Mouse (Mus musculus) MEL (cell line): ENCODE data around the gene Nmrk2. TPM values are rescaled to one million over a fixed set of nuclear protein-coding genes. Genes with fewer than 3 reads are reported as not detected.
"Not testable (repeated sequence)": the region's sequence is repeated elsewhere in the genome, so short reads cannot be mapped to it uniquely, and the experiment has no call there.

ENCODE experiments used
- DNase-seq: peaks from one replicate; pipeline ENCODE4 v3.0.0; 2011; ENCODE audit warnings: low read depth, low spot score
- H3K27ac ChIP-seq: 2 replicates; pipeline ENCODE4 v1.5.1; 2012; ENCODE audit warnings: low read depth, mild to moderate bottlenecking, control low read depth, low read length, moderate library complexity; ENCODE audit not compliant: control insufficient read depth
- H3K27me3 ChIP-seq, 2 experiments: fragments of 150-350 bp in 1 of 2; sonication (generic) in 1 of 2; 2 replicates each; pipeline ENCODE4 v1.6.1; 2012; ENCODE audit warnings: low read length in 2 of 2, mild to moderate bottlenecking in 2 of 2, improper control_type of control experiment in 1 of 2, moderate library complexity in 1 of 2; ENCODE audit not compliant: insufficient read depth in 2 of 2, control insufficient read depth in 1 of 2
- H3K36me3 ChIP-seq, 2 experiments: 2 replicates each; pipeline ENCODE4 v1.6.1; 2012 to 2014; ENCODE audit warnings: low read length in 2 of 2, improper control_type of control experiment in 1 of 2, inconsistent platforms in 1 of 2, mild to moderate bottlenecking in 1 of 2; ENCODE audit not compliant: insufficient read depth in 2 of 2, control insufficient read depth in 1 of 2
- H3K4me1 ChIP-seq, 2 experiments: fragments of 150-350 bp in 1 of 2; sonication (generic) in 1 of 2; 2 replicates each; pipeline ENCODE4 v1.6.1; 2012; ENCODE audit warnings: low read length in 2 of 2, improper control_type of control experiment in 1 of 2, mild to moderate bottlenecking in 1 of 2; ENCODE audit not compliant: insufficient read depth in 2 of 2, control insufficient read depth in 1 of 2
- H3K4me3 ChIP-seq, 2 experiments: fragments of 150-350 bp in 1 of 2; sonication (generic) in 1 of 2; 2 replicates each; pipeline ENCODE4 v1.5.1; 2012; ENCODE audit warnings: low read depth in 2 of 2, low read length in 2 of 2, mild to moderate bottlenecking in 2 of 2, moderate library complexity in 2 of 2, control low read depth in 1 of 2, improper control_type of control experiment in 1 of 2; ENCODE audit not compliant: control insufficient read depth in 1 of 2, insufficient read depth in 1 of 2
- H3K79me2 ChIP-seq: 2 replicates; pipeline ENCODE4 v1.6.1; 2012; ENCODE audit warnings: mild to moderate bottlenecking, low read length, moderate library complexity; ENCODE audit not compliant: control insufficient read depth, poor library complexity, insufficient read depth
- H3K9ac ChIP-seq: 2 replicates; pipeline ENCODE4 v1.6.1; 2012; ENCODE audit warnings: low read depth, mild to moderate bottlenecking, control low read depth, low read length, moderate library complexity; ENCODE audit not compliant: control insufficient read depth, poor library complexity, severe bottlenecking
- H3K9me3 ChIP-seq: fragments of 150-350 bp; sonication (generic); replicated peaks from 2 replicates; pipeline ENCODE4 v1.6.1; 2012; ENCODE audit warnings: mild to moderate bottlenecking, low read length, improper control_type of control experiment, moderate library complexity; ENCODE audit not compliant: insufficient read depth
- CHD2 ChIP-seq: IDR thresholded peaks from 2 replicates; pipeline ENCODE4 v1.6.1; 2011; ENCODE audit warnings: low read length, improper control_type of control experiment
- CTCF ChIP-seq, 3 experiments: IDR thresholded peaks in 2 of 3; conservative IDR thresholded peaks in 1 of 3; 2 replicates each; pipeline ENCODE4 v1.5.1; 2011 to 2012; ENCODE audit warnings: low read length in 3 of 3, low read depth in 2 of 3, mild to moderate bottlenecking in 2 of 3, improper control_type of control experiment in 1 of 3, inconsistent platforms in 1 of 3, mixed read lengths in 1 of 3, moderate library complexity in 1 of 3; ENCODE audit not compliant: control insufficient read depth in 1 of 3, insufficient read depth in 1 of 3, poor library complexity in 1 of 3, severe bottlenecking in 1 of 3
- ELF1 ChIP-seq: IDR thresholded peaks from 2 replicates; pipeline ENCODE4 v1.6.1; 2014; ENCODE audit warnings: low read depth, mild to moderate bottlenecking, inconsistent platforms, low read length, improper control_type of control experiment, moderate library complexity
- ETS1 ChIP-seq: IDR thresholded peaks from 2 replicates; pipeline ENCODE4 v1.6.1; 2012; ENCODE audit warnings: low read depth, mild to moderate bottlenecking, inconsistent platforms, low read length, improper control_type of control experiment, moderate library complexity
- GABPA ChIP-seq: IDR thresholded peaks from 2 replicates; pipeline ENCODE4 v1.6.1; 2012; ENCODE audit warnings: low read depth, mild to moderate bottlenecking, inconsistent platforms, low read length, improper control_type of control experiment, moderate library complexity
- HCFC1 ChIP-seq: IDR thresholded peaks from 2 replicates; pipeline ENCODE4 v1.6.1; 2012; ENCODE audit warnings: low read depth, mild to moderate bottlenecking, inconsistent platforms, low read length, improper control_type of control experiment, moderate library complexity
- MAZ ChIP-seq: IDR thresholded peaks from 2 replicates; pipeline ENCODE4 v1.6.1; 2012; ENCODE audit warnings: low read depth, mild to moderate bottlenecking, inconsistent platforms, low read length, improper control_type of control experiment
- RAD21 ChIP-seq: IDR thresholded peaks from 2 replicates; pipeline ENCODE4 v1.6.1; 2011; ENCODE audit warnings: mild to moderate bottlenecking, low read depth, low read length, improper control_type of control experiment
- RCOR1 ChIP-seq: IDR thresholded peaks from 2 replicates; pipeline ENCODE4 v1.6.1; 2012; ENCODE audit warnings: low read depth, mild to moderate bottlenecking, inconsistent platforms, low read length, improper control_type of control experiment
- SIN3A ChIP-seq: IDR thresholded peaks from 2 replicates; pipeline ENCODE4 v1.6.1; 2012; ENCODE audit warnings: low read length, improper control_type of control experiment, inconsistent platforms
- SMC3 ChIP-seq: IDR thresholded peaks from 2 replicates; pipeline ENCODE4 v1.6.1; 2011; ENCODE audit warnings: low read depth, low read length, improper control_type of control experiment
- TBP ChIP-seq: IDR thresholded peaks from 2 replicates; pipeline ENCODE4 v1.8.0; 2011; ENCODE audit warnings: low read depth, low read length, improper control_type of control experiment
- UBTF ChIP-seq: IDR thresholded peaks from 2 replicates; pipeline ENCODE4 v1.6.1; 2012; ENCODE audit warnings: low read depth, mild to moderate bottlenecking, inconsistent platforms, low read length, improper control_type of control experiment, moderate library complexity, borderline replicate concordance; ENCODE audit not compliant: insufficient read depth
- ZC3H11A ChIP-seq: IDR thresholded peaks from 2 replicates; pipeline ENCODE4 v1.6.1; 2012; ENCODE audit warnings: low read depth, mild to moderate bottlenecking, inconsistent platforms, low read length, improper control_type of control experiment
- polyA plus RNA-seq, 2 experiments: library from polyadenylated mRNA; stranded (reverse) in 1 of 2; unstranded in 1 of 2; fragments of >175 nt in 1 of 2; fragments of >200 nt in 1 of 2; gene quantifications; 2 replicates each; pipeline versions ENCODE4 v1.2.1 to v1.2.4; 2012; ENCODE audit warnings: low replicate concordance in 2 of 2, low read depth in 1 of 2; ENCODE audit not compliant: insufficient read length in 2 of 2, insufficient read depth in 1 of 2, missing spikeins in 1 of 2
- total RNA-seq: library from RNA; depleted of rRNA; stranded (reverse); fragments of 300-350 nt; gene quantifications from 2 replicates; pipeline ENCODE4 v1.2.3, GENCODE M21; 2012

Nmrk2 gene
- total and polyA plus RNA-seq, 3 experiments: not detected

GRCm38 (mm10) chr10:81221402-81222015 lies 19.7 kb upstream of the Nmrk2 start:
- H3K27ac ChIP-seq: no peak overlapping the region
- H3K4me3 ChIP-seq: no peak overlapping the region
- peaks cover 0 to 2% of the 10 kb centered on the region in 2 experiments; a peak in 1 of 4 replicates for H3K36me3 ChIP-seq
- H3K79me2 ChIP-seq: no peaks in the 10 kb centered on the region
- H3K9ac ChIP-seq: no peak overlapping the region
- no peaks in the 10 kb centered on the region for H3K9me3 ChIP-seq
- peaks cover 0 to 6% of the 10 kb centered on the region in 2 experiments; a peak in 1 of 4 replicates for H3K27me3 ChIP-seq
- H3K4me1 ChIP-seq: peaks cover 4 to 9% of the 10 kb centered on the region in 2 experiments
- 0 out of 2 replicates have a peak, but pooled peaks have one; percentile 25 for TF ChIP-seq ETS1
- peak; percentile 67; the same call in 1 of the 2 replicates for TF ChIP-seq MAZ
- peak; percentile 46; the same call in 1 of the 2 replicates for TF ChIP-seq SIN3A
- no peak for TF ChIP-seq CHD2
- TF ChIP-seq UBTF: no peak
- DNase-seq: peak; percentile 85

DNA sequence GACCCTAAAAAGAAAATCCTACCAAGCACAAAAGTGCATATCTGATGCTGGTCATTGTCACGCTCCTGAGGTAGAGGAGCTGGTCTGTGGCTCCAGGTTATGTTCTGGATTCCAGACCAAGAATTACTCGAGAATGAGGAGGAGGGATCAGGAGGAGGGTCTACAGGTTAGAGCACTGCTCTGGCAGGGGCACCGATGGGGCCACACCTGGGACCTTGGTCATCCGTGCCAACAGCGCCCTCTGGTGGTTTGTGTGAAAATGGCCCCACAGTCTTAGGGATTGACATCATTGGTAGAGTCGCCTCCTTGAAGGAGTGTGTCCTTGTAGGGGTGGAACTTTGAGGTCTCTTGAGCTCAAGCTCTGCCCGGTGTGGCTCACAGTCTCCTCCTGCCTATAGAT lies 16.1 kb upstream of the Nmrk2 start:
- DNase-seq: peak; percentile 78
- no peaks in the 10 kb centered on the region for H3K27me3 ChIP-seq
- H3K27ac ChIP-seq: no peak overlapping the region
- TF ChIP-seq RAD21 (peak; percentile 55), ELF1 (no peak), CTCF (IDR thresholded peaks at IDR 0.05 in 2 of 3, conservative IDR thresholded peaks at IDR 0.05 in 1 of 3; ENCODE audit: control insufficient read depth in 1 of 3, insufficient read depth in 1 of 3, low read depth in 2 of 3, low read length in 3 of 3, poor library complexity in 1 of 3, severe bottlenecking in 1 of 3) (peak; percentile 86 to 96 (median 92)), MAZ (no peak), GABPA (no peak), RCOR1 (no peak), SMC3 (peak; percentile 64), HCFC1 (no peak)
- H3K9me3 ChIP-seq: no peaks in the 10 kb centered on the region
- H3K4me1 ChIP-seq: peaks cover 4 to 13% of the 10 kb centered on the region in 2 experiments
- H3K79me2 ChIP-seq: no peaks in the 10 kb centered on the region
- no peak overlapping the region for H3K9ac ChIP-seq
- no peak overlapping the region for H3K4me3 ChIP-seq
- H3K36me3 ChIP-seq: peaks cover 0 to 2% of the 10 kb centered on the region in 2 experiments; a peak in 1 of 4 replicates

DNA sequence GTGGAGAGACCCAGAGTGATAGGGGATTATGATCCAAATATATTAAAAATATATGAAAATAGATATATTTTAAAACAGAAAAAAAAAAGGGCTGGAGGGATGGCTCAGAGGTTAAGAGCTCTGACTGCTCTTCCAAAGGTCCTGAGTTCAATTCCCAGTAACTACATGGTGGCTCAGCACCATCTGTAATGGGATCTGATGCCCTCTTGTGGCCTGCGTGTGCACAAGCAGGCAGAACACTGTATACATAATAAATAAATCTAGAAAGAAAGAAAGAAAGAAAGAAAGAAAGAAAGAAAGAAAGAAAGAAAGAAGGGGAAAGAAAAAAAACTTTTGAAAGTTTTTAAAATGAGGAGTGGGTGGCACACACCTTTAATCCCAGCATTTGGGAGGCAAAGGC lies 15.4 kb upstream of the Nmrk2 start:
- not testable (repeated sequence) for H3K9ac ChIP-seq, H3K27ac ChIP-seq, H3K36me3 ChIP-seq, H3K4me3 ChIP-seq, H3K27me3 ChIP-seq, H3K79me2 ChIP-seq, H3K9me3 ChIP-seq
- peaks cover 4 to 13% of the 10 kb centered on the region in 2 experiments for H3K4me1 ChIP-seq
- TF ChIP-seq TBP: 0 out of 2 replicates have a peak, but pooled peaks have one; percentile 24
- TF ChIP-seq SMC3: peak; percentile 60
- peak; percentile 24; the same call in 1 of the 2 replicates for TF ChIP-seq ZC3H11A
- peak; percentile 44 to 69 (median 60) for TF ChIP-seq CTCF (IDR thresholded peaks at IDR 0.05 in 2 of 3, conservative IDR thresholded peaks at IDR 0.05 in 1 of 3; ENCODE audit: control insufficient read depth in 1 of 3, insufficient read depth in 1 of 3, low read depth in 2 of 3, low read length in 3 of 3, poor library complexity in 1 of 3, severe bottlenecking in 1 of 3)
- peak; percentile 35 for TF ChIP-seq RAD21
- peak; percentile 62 for DNase-seq
